Mouse (Mus musculus): ENCODE data around the gene Gsk3a. TPM values are rescaled to one million over a fixed set of nuclear protein-coding genes. Genes with fewer than 3 reads are reported as not detected.

Gene Gsk3a
- polyA plus RNA-seq, 1 experiment from 2014 or later, result 4.3 TPM

DNA sequence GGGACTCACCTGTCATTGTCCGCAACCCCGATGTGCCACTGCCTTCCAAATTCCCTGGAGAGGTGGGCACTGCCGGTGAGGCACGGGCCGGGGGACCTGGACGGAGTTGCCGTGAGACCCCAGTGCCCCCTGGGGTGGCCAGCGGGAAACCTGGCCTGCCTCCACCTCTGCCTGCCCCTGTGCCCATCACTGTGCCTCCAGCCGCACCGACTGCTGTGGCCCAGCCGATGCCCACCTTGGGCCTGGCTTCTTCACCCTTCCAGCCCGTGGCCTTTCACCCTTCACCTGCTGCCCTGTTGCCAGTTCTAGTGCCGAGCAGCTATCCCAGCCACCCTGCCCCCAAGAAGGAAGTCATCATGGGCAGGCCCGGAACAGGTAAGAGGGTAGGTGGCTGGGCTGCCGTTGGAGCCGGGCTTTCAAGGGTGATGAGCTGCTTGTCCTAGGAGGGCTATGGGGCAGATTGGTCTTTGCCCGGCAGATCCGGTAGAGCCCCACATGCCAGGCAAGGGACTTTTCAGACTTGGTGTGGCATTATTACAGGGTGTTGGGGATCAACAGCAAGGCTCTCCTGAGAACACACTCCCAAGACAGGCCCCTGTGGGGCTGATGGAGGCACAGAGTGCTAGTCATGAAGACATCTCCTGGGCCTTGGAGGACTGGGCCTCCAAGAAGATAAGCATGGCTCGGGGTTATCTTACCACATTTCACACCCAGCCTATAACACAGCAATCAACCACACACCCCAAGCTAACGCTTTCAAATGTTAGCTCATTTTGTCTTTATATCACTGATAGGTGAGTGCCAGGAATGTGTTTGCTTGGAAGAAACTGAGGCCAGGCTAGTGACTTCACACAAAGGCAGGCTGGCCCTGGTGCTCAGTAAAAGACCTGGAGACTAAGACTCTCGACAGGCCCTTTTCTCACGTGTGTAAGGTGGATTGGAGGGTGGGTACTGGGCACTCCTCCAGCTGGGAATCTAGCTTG, 35.9 kb upstream of the Gsk3a start:
- H3K27me3 ChIP-seq (ENCODE audit: insufficient read depth, low read length), result no peaks in the 10 kb centered on the region
- peak; percentile 70 for TF ChIP-seq EP300 (IDR thresholded peaks at IDR 0.05; ENCODE audit: low read depth)
- TF ChIP-seq CTCF (IDR thresholded peaks at IDR 0.05; ENCODE audit: low read depth), result no peak
- H3K4me1 ChIP-seq (ENCODE audit: insufficient read depth), result peaks cover 57% of the 10 kb centered on the region
- peak; percentile 26 for DNase-seq
- no peaks in the 10 kb centered on the region for H3K9me3 ChIP-seq (ENCODE audit: low read length)
- H3K4me3 ChIP-seq (ENCODE audit: low read depth, low read length), result no peak overlapping the region
- H3K36me3 ChIP-seq (replicated peaks; ENCODE audit: insufficient read depth, low read length), result peaks cover 20% of the 10 kb centered on the region
- H3K27ac ChIP-seq (ENCODE audit: low read depth), result peak overlapping the region; percentile 52
- 75% methylated on average over 22 of the region's 22 CpGs for WGBS (ENCODE audit: insufficient replicate concordance)
- peak overlapping the region; percentile 26 for H3K4me2 ChIP-seq (ENCODE audit: low read depth, low read length)
- H3K9ac ChIP-seq (replicated peaks), result peak overlapping the region; percentile 36
- ATAC-seq, result peak; percentile 40

- peaks cover 49% of the 10 kb centered on the region for H3K4me1 ChIP-seq (ENCODE audit: insufficient read depth)
- no peak overlapping the region for H3K4me3 ChIP-seq (ENCODE audit: low read depth, low read length)
- H3K27ac ChIP-seq (ENCODE audit: low read depth), result no peak overlapping the region
- TF ChIP-seq EP300 (IDR thresholded peaks at IDR 0.05; ENCODE audit: low read depth), result no peak
- TF ChIP-seq CTCF (IDR thresholded peaks at IDR 0.05; ENCODE audit: low read depth), result no peak
- H3K9me3 ChIP-seq (ENCODE audit: low read length), result no peaks in the 10 kb centered on the region
- no peak for ATAC-seq
- H3K27me3 ChIP-seq (ENCODE audit: insufficient read depth, low read length), result no peaks in the 10 kb centered on the region
- no peak for DNase-seq
- WGBS (ENCODE audit: insufficient replicate concordance), result 92% methylated on average over 36 of the region's 38 CpGs
- H3K4me2 ChIP-seq (ENCODE audit: low read depth, low read length), result peak overlapping the region; percentile 26; the same call in 1 of the 2 replicates
- H3K9ac ChIP-seq (replicated peaks), result no peak overlapping the region
- H3K36me3 ChIP-seq (replicated peaks; ENCODE audit: insufficient read depth, low read length), result peaks cover 20% of the 10 kb centered on the region
Observed at GRCm38 (mm10) chr7:25272445-25273258, 35.0 kb upstream of the Gsk3a start.

DNA sequence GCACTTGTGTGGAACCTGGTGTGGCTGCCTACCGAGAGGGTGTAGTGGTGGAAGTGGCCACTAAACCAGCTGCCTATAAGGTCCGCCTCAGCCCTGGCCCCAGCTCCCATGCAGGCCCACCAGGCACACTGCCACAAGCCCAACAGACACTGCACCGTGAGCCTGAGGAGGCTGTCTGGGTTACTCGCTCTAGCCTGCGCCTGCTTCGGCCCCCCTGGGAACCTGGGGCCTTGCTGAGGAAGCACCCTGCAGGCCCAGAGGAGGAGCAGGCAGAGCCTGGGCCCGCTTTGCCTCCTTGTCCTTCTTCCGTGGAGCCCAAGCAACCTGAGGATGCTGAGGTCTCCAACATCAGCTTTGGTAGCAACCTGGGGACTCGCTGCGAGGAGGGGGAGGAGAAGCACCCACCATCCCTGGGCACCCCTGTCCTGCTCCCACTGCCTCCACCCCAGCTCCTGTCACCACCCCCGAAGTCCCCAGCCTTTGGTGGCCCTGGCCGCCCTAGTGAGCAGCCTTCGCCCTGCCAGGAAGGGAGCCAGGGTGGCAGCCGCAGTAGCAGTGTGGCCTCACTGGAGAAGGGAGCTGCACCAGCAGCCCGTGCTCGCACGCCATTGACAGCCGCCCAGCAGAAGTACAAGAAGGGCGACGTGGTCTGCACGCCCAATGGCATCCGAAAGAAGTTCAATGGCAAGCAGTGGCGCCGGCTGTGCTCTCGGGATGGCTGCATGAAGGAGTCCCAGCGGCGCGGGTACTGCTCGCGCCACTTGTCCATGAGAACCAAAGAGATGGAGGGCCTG, 34.2 kb upstream of the Gsk3a start:
- H3K4me2 ChIP-seq (ENCODE audit: low read depth, low read length), result no peak overlapping the region
- H3K36me3 ChIP-seq (replicated peaks; ENCODE audit: insufficient read depth, low read length), result peaks cover 20% of the 10 kb centered on the region
- no peaks in the 10 kb centered on the region for H3K27me3 ChIP-seq (ENCODE audit: insufficient read depth, low read length)
- no peaks in the 10 kb centered on the region for H3K9me3 ChIP-seq (ENCODE audit: low read length)
- H3K4me1 ChIP-seq (ENCODE audit: insufficient read depth), result peaks cover 48% of the 10 kb centered on the region
- TF ChIP-seq EP300 (IDR thresholded peaks at IDR 0.05; ENCODE audit: low read depth) (no peak), CTCF (IDR thresholded peaks at IDR 0.05; ENCODE audit: low read depth) (no peak)
- no peak overlapping the region for H3K27ac ChIP-seq (ENCODE audit: low read depth)
- 95% methylated on average over 28 of the region's 30 CpGs for WGBS (ENCODE audit: insufficient replicate concordance)
- no peak overlapping the region for H3K9ac ChIP-seq (replicated peaks)
- DNase-seq (peak; percentile 15), ATAC-seq (no peak)
- no peak overlapping the region for H3K4me3 ChIP-seq (ENCODE audit: low read depth, low read length)

DNA sequence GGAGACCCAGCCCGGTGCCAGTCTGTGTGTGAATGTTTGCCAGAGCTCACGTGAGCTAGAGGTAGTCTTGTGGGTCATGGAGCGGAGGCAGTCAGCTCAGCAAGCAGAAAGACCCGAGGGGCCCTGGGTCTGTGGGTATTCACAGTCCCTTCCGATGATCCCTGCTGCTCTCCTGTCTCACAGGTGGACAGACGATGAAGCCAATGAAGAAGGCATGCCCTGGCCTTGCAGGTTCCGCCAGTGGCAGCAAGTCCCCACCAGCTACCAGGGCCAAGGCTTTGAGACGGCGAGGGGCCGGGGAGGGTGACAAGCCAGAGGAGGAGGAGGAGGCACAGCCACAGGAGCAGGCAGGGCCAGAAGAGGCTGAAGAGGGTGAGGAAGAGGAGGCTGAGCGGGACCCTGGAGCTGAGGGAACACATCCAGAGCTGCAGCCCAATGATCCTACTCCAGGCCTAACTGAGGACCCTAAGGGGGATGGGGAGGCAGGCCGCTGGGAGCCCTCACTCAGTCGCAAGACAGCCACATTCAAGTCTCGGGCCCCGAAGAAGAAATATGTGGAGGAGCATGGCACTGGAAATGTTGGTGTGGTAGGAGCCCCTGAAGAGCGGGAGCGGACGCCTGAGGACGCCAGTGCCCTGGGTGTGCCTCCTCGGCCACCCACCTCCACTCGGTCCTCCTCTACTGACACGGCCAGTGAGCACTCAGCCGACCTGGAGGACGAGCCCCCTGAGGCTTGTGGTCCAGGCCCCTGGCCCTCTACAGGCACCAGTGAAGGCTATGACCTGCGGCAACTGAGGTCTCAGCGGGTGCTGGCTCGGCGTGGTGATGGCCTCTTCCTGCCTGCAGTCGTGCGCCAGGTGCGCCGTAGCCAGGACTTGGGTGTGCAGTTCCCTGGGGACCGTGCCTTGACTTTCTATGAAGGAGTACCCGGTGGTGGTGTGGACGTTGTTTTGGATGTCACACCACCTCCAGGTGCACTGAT, 33.3 kb upstream of the Gsk3a start:
- peaks cover 52% of the 10 kb centered on the region for H3K4me1 ChIP-seq (ENCODE audit: insufficient read depth)
- H3K27ac ChIP-seq (ENCODE audit: low read depth), result no peak overlapping the region
- no peaks in the 10 kb centered on the region for H3K9me3 ChIP-seq (ENCODE audit: low read length)
- DNase-seq, result peak; percentile 26
- peaks cover 20% of the 10 kb centered on the region for H3K36me3 ChIP-seq (replicated peaks; ENCODE audit: insufficient read depth, low read length)
- no peak overlapping the region for H3K4me3 ChIP-seq (ENCODE audit: low read depth, low read length)
- H3K9ac ChIP-seq (replicated peaks), result no peak overlapping the region
- TF ChIP-seq CTCF (IDR thresholded peaks at IDR 0.05; ENCODE audit: low read depth) (no peak), EP300 (IDR thresholded peaks at IDR 0.05; ENCODE audit: low read depth) (no peak)
- H3K27me3 ChIP-seq (ENCODE audit: insufficient read depth, low read length), result no peaks in the 10 kb centered on the region
- H3K4me2 ChIP-seq (ENCODE audit: low read depth, low read length), result no peak overlapping the region
- 91% methylated on average over 28 of the region's 35 CpGs for WGBS (ENCODE audit: insufficient replicate concordance)
- ATAC-seq, result no peak
